Mouse (Mus musculus): Measurements from ENCODE around the gene Asphd1. TPM values are rescaled to one million over a fixed set of nuclear protein-coding genes. Genes with fewer than 3 reads are reported as not detected.
A peak's percentile ranks its signal among the peaks of the same experiment; 100 is the strongest.
"Not testable (repeated sequence)": the region's sequence is repeated elsewhere in the genome, so short reads cannot be mapped to it uniquely, and the experiment has no call there.

Gene Asphd1
- polyA plus RNA-seq, 1 experiment from 2014 or later: 8.9 TPM

DNA sequence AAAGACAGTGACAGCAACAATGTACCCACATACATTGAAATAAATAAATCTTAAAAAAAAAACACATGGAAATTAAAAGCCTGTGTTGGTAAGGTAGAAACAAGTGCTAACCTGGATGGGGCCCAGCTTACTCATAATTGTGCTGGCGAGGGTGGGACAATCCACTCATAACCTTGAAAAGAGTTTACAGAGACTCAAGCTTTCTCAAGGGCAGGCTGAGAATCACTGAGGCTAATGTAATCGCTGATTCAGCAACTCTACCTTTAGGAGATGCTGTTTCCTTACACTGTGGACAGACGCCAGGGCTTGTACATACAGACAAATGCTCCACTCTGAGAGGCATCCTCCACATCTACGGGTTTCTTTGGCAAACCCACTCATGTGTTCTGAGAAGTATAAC lies 29.4 kb downstream of the Asphd1 start:
- Histone ChIP-seq H3K9ac (no peak overlapping the region), H3K27me3 (replicated peaks) (no peaks in the 10 kb centered on the region), H3K4me3 (no peak overlapping the region), H3K4me2 (no peak overlapping the region), H3K27ac (no peak overlapping the region), H3K4me1 (peaks cover 10% of the 10 kb centered on the region), H3K9me3 (no peaks in the 10 kb centered on the region), H3K36me3 (replicated peaks) (no peaks in the 10 kb centered on the region)
- 87% methylated on average over 4 of the region's 4 CpGs for WGBS
- no peak for ATAC-seq (replicated peaks)

- not testable (repeated sequence) for H3K27ac ChIP-seq; H3K9me3 ChIP-seq; H3K4me2 ChIP-seq; H3K4me3 ChIP-seq; ATAC-seq (replicated peaks); H3K4me1 ChIP-seq; H3K9ac ChIP-seq; H3K27me3 ChIP-seq (replicated peaks); H3K36me3 ChIP-seq (replicated peaks)
- WGBS: 61% methylated on average over 4 of the region's 4 CpGs
These were observed 31.0 kb downstream of the Asphd1 start for GRCm38 (mm10) chr7:126918356-126918755.

- Histone ChIP-seq H3K4me2 (no peak overlapping the region), H3K9ac (no peak overlapping the region), H3K27me3 (replicated peaks) (no peaks in the 10 kb centered on the region), H3K9me3 (no peaks in the 10 kb centered on the region), H3K27ac (no peak overlapping the region), H3K4me3 (no peak overlapping the region), H3K4me1 (no peaks in the 10 kb centered on the region), H3K36me3 (replicated peaks) (no peaks in the 10 kb centered on the region)
- no peak for ATAC-seq (replicated peaks)
- 89% methylated on average over 3 of the region's 3 CpGs for WGBS
These were observed 34.5 kb downstream of the Asphd1 start for GRCm38 (mm10) chr7:126914844-126915243.

GRCm38 (mm10) chr7:126905590-126905989 lies 43.8 kb downstream of the Asphd1 start:
- WGBS: 81% methylated on average over 3 of the region's 3 CpGs
- no peak overlapping the region for H3K4me3 ChIP-seq

DNA sequence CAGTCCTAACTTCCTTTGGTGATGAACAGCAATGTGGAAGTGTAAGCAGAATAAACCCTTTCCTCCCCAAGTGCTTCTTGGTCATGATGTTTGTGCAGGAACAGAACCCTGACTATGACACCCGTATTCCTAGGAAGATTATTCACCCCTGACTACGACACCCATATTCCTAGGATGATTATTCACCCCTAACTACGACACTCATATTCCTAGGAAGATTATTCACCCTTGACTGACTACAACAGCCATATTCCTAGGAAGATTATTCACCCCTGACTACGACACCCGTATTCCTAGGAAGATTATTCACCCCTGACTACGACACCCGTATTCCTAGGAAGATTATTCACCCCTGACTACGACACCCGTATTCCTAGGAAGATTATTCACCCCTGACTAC lies 49.6 kb downstream of the Asphd1 start:
- H3K9ac ChIP-seq; H3K4me3 ChIP-seq; H3K36me3 ChIP-seq (replicated peaks); H3K27ac ChIP-seq; H3K27me3 ChIP-seq (replicated peaks); ATAC-seq (replicated peaks); H3K4me2 ChIP-seq; H3K9me3 ChIP-seq: not testable (repeated sequence)
- 91% methylated on average over 7 of the region's 9 CpGs for WGBS
- peaks cover 16% of the 10 kb centered on the region for H3K4me1 ChIP-seq

More at GRCm38 (mm10) chr7:126905590-126905989, 43.8 kb downstream of the Asphd1 start:
- Histone ChIP-seq H3K9me3 (no peaks in the 10 kb centered on the region), H3K36me3 (replicated peaks) (no peaks in the 10 kb centered on the region), H3K27me3 (replicated peaks) (no peaks in the 10 kb centered on the region), H3K4me1 (no peaks in the 10 kb centered on the region), H3K9ac (no peak overlapping the region), H3K27ac (no peak overlapping the region), H3K4me2 (no peak overlapping the region)
- ATAC-seq (replicated peaks): no peak

- H3K27me3 ChIP-seq (replicated peaks): no peaks in the 10 kb centered on the region
- peak overlapping the region; percentile 61 for H3K4me3 ChIP-seq
- peak overlapping the region; percentile 65 for H3K4me2 ChIP-seq
- 12% methylated on average over 37 of the region's 37 CpGs for WGBS
- peak overlapping the region; percentile 75 for H3K9ac ChIP-seq
- no peaks in the 10 kb centered on the region for H3K36me3 ChIP-seq (replicated peaks)
- peak overlapping the region; percentile 91 for H3K27ac ChIP-seq
- peak; percentile 94 for ATAC-seq (replicated peaks)
- peaks cover 16% of the 10 kb centered on the region for H3K4me1 ChIP-seq
- no peaks in the 10 kb centered on the region for H3K9me3 ChIP-seq
These were observed 51.0 kb downstream of the Asphd1 start for GRCm38 (mm10) chr7:126898102-126898990.

DNA sequence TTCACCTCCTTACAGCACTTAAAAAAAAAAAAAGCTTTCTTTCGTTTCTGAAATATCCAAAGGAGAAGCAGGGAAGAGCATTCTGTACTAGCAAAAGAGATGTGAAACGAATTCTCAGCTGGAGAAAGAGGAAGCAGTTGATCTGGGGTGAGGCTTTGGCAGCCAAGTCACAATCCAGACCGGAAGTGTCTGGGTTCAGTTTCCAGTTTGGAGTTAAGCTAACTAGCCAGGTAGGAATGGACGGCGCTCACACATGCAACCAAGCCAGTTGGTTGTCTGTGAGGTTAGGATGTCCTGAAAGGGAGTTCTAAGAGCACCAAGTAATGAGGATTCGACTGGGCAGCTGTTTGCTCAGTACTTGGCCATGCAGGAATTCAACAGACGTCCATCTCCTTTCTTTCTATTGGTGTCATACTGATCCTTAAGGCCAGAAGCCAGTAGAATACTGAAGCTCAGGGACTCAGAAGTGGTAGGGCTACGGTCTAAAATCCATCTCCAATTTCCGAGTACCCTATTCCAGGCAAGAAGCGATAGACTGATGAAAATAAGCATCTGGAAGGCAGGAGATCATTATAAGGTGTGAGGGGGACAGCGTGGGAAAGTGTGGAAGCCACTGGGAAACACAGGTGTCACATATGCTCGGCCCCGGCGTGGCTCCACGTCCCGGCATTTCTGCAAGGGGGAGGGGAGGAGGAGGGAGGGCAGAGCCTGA lies 51.8 kb downstream of the Asphd1 start:
- H3K9ac ChIP-seq: peak overlapping the region; percentile 75
- H3K9me3 ChIP-seq: no peaks in the 10 kb centered on the region
- H3K4me3 ChIP-seq: peak overlapping the region; percentile 61
- peak overlapping the region; percentile 65 for H3K4me2 ChIP-seq
- H3K27ac ChIP-seq: peak overlapping the region; percentile 91
- H3K4me1 ChIP-seq: peaks cover 16% of the 10 kb centered on the region
- no peaks in the 10 kb centered on the region for H3K27me3 ChIP-seq (replicated peaks)
- ATAC-seq (replicated peaks): peak; percentile 40
- WGBS: 25% methylated on average over 15 of the region's 16 CpGs
- no peaks in the 10 kb centered on the region for H3K36me3 ChIP-seq (replicated peaks)

GRCm38 (mm10) chr7:126896912-126897311 lies 52.5 kb downstream of the Asphd1 start:
- no peak overlapping the region for H3K27ac ChIP-seq
- no peaks in the 10 kb centered on the region for H3K36me3 ChIP-seq (replicated peaks)
- ATAC-seq (replicated peaks): no peak
- H3K4me2 ChIP-seq: peak overlapping the region; percentile 65
- no peaks in the 10 kb centered on the region for H3K27me3 ChIP-seq (replicated peaks)
- no peaks in the 10 kb centered on the region for H3K9me3 ChIP-seq
- H3K9ac ChIP-seq: peak overlapping the region; percentile 75; the same call in 1 of the 2 replicates
- peaks cover 16% of the 10 kb centered on the region for H3K4me1 ChIP-seq
- WGBS: 95% methylated on average over 5 of the region's 5 CpGs
- 0 out of 2 replicates have a peak overlapping the region, but pooled peaks have one; percentile 61 for H3K4me3 ChIP-seq

Other genes starting within 250 kb of the Asphd1 start
- 119 and 127 TPM in 2 replicates for gene Coro1a, start 241.8 kb downstream of the Asphd1 start, polyA plus RNA-seq (2015; fragmentation: Nextera tagmentation; extraction: Ambion mirVana)
- gene Mapk3, start 190.0 kb downstream of the Asphd1 start, polyA plus RNA-seq (2015; fragmentation: Nextera tagmentation; extraction: Ambion mirVana): 110 and 111 TPM in 2 replicates
- 2.2 and 2.3 TPM in 2 replicates for gene Gdpd3, start 183.2 kb downstream of the Asphd1 start, polyA plus RNA-seq (2015; fragmentation: Nextera tagmentation; extraction: Ambion mirVana)
- 201 and 224 TPM in 2 replicates for gene Ypel3, start 172.6 kb downstream of the Asphd1 start, polyA plus RNA-seq (2015; fragmentation: Nextera tagmentation; extraction: Ambion mirVana)
- gene Tbx6, start 168.1 kb downstream of the Asphd1 start, polyA plus RNA-seq (2015; fragmentation: Nextera tagmentation; extraction: Ambion mirVana): 0.37 and 0.57 TPM in 2 replicates
- gene Ppp4c, start 157.1 kb downstream of the Asphd1 start, polyA plus RNA-seq (2015; fragmentation: Nextera tagmentation; extraction: Ambion mirVana): 191 and 192 TPM in 2 replicates
- gene Fam57b, start 151.9 kb downstream of the Asphd1 start, polyA plus RNA-seq (2015; fragmentation: Nextera tagmentation; extraction: Ambion mirVana): 60.4 and 65.4 TPM in 2 replicates
- gene 4930451I11Rik, start 117.9 kb downstream of the Asphd1 start, polyA plus RNA-seq (2015; fragmentation: Nextera tagmentation; extraction: Ambion mirVana): not detected in 2 replicates
- 19.8 and 23.8 TPM in 2 replicates for gene Doc2a, start 102.2 kb downstream of the Asphd1 start, polyA plus RNA-seq (2015; fragmentation: Nextera tagmentation; extraction: Ambion mirVana)
- gene Hirip3, start 87.6 kb downstream of the Asphd1 start, polyA plus RNA-seq (2015; fragmentation: Nextera tagmentation; extraction: Ambion mirVana): 16.7 and 22.8 TPM in 2 replicates
- 94.4 and 100 TPM in 2 replicates for gene Ino80e, start 87.2 kb downstream of the Asphd1 start, polyA plus RNA-seq (2015; fragmentation: Nextera tagmentation; extraction: Ambion mirVana)
- 66.8 and 70.9 TPM in 2 replicates for gene Taok2, start 64.9 kb downstream of the Asphd1 start, polyA plus RNA-seq (2015; fragmentation: Nextera tagmentation; extraction: Ambion mirVana)
- 33.2 and 36.1 TPM in 2 replicates for gene Tmem219, start 26.7 kb downstream of the Asphd1 start, polyA plus RNA-seq (2015; fragmentation: Nextera tagmentation; extraction: Ambion mirVana)
- gene Kctd13, start 20.7 kb downstream of the Asphd1 start, polyA plus RNA-seq (2015; fragmentation: Nextera tagmentation; extraction: Ambion mirVana): 133 and 136 TPM in 2 replicates
- gene Sez6l2, start 981 bp upstream of the Asphd1 start, polyA plus RNA-seq (2015; fragmentation: Nextera tagmentation; extraction: Ambion mirVana): 50.5 and 56.2 TPM in 2 replicates
- 136 and 150 TPM in 2 replicates for gene Cdipt, start 26.3 kb upstream of the Asphd1 start, polyA plus RNA-seq (2015; fragmentation: Nextera tagmentation; extraction: Ambion mirVana)
- gene Cdiptos, start 26.5 kb upstream of the Asphd1 start, polyA plus RNA-seq (2015; fragmentation: Nextera tagmentation; extraction: Ambion mirVana): 1.1 and 1.5 TPM in 2 replicates
- 4.0 and 4.5 TPM in 2 replicates for gene Mvp, start 65.0 kb upstream of the Asphd1 start, polyA plus RNA-seq (2015; fragmentation: Nextera tagmentation; extraction: Ambion mirVana)
- gene Pagr1b, start 66.9 kb upstream of the Asphd1 start, polyA plus RNA-seq (2015; fragmentation: Nextera tagmentation; extraction: Ambion mirVana): 1.0 TPM in 1 of 2 replicates, not detected in the other
- 46.9 and 73.4 TPM in 2 replicates for gene Pagr1a, start 67.8 kb upstream of the Asphd1 start, polyA plus RNA-seq (2015; fragmentation: Nextera tagmentation; extraction: Ambion mirVana)
- 44.9 and 52.6 TPM in 2 replicates for gene Gm42742, start 71.5 kb upstream of the Asphd1 start, polyA plus RNA-seq (2015; fragmentation: Nextera tagmentation; extraction: Ambion mirVana)
- 40.7 and 42.3 TPM in 2 replicates for gene Prrt2, start 71.6 kb upstream of the Asphd1 start, polyA plus RNA-seq (2015; fragmentation: Nextera tagmentation; extraction: Ambion mirVana)
- gene Maz, start 77.5 kb upstream of the Asphd1 start, polyA plus RNA-seq (2015; fragmentation: Nextera tagmentation; extraction: Ambion mirVana): 78.0 and 89.8 TPM in 2 replicates
- gene Kif22, start 92.9 kb upstream of the Asphd1 start, polyA plus RNA-seq (2015; fragmentation: Nextera tagmentation; extraction: Ambion mirVana): 21.4 and 24.8 TPM in 2 replicates
- gene Zg16, start 137.7 kb upstream of the Asphd1 start, polyA plus RNA-seq (2015; fragmentation: Nextera tagmentation; extraction: Ambion mirVana): not detected in 2 replicates
- gene AI467606, start 141.8 kb upstream of the Asphd1 start, polyA plus RNA-seq (2015; fragmentation: Nextera tagmentation; extraction: Ambion mirVana): 1.9 and 2.3 TPM in 2 replicates
- gene Qprt, start 172.6 kb upstream of the Asphd1 start, polyA plus RNA-seq (2015; fragmentation: Nextera tagmentation; extraction: Ambion mirVana): 0.76 and 0.83 TPM in 2 replicates
- 0.04 TPM in 1 of 2 replicates, not detected in the other for gene Spn, start 188.2 kb upstream of the Asphd1 start, polyA plus RNA-seq (2015; fragmentation: Nextera tagmentation; extraction: Ambion mirVana)
- 82.1 and 82.6 TPM in 2 replicates for gene Cd2bp2, start 246.5 kb upstream of the Asphd1 start, polyA plus RNA-seq (2015; fragmentation: Nextera tagmentation; extraction: Ambion mirVana)

Measured in midbrain, embryonic 15.5 days (tissue).